Mouse (Mus musculus): Measurements from ENCODE around the gene B3gnt8. TPM values are rescaled to one million over a fixed set of nuclear protein-coding genes. Genes with fewer than 3 reads are reported as not detected.
"Not testable (repeated sequence)": the region's sequence is repeated elsewhere in the genome, so short reads cannot be mapped to it uniquely, and the experiment has no call there.

The B3gnt8 gene
- total RNA-seq (2021): 3.6 and 6.2 TPM in 2 replicates
- long read RNA-seq, experiment 1, partial matches to known transcripts: 0 of 3 reads
- long read RNA-seq, experiment 1, other reads (novel, unspliced or antisense): 0 of 3 reads
- long read RNA-seq, experiment 2, partial matches to known transcripts: 0 of 4 reads
- long read RNA-seq, experiment 2, other reads (novel, unspliced or antisense): 2 of 4 reads

GRCm38 (mm10) chr7:25626509-25627430 is at the start of gene B3gnt8:
Gene B3gnt8, plus strand, starts transcription at chr7:25626654.
- DNase-seq: peak; percentile 63

GRCm38 (mm10) chr7:25576793-25577437 is 49.5 kb upstream of the B3gnt8 start:
- DNase-seq: not testable (repeated sequence)

GRCm38 (mm10) chr7:25579441-25579840 is 47.0 kb upstream of the B3gnt8 start:
- DNase-seq: no peak

- no peak for DNase-seq
These were observed 44.1 kb upstream of the B3gnt8 start for GRCm38 (mm10) chr7:25582301-25582810.

- no peak for DNase-seq
These were observed 41.8 kb upstream of the B3gnt8 start for GRCm38 (mm10) chr7:25584651-25585050.

GRCm38 (mm10) chr7:25585351-25586204 is 40.9 kb upstream of the B3gnt8 start:
- no peak for DNase-seq

GRCm38 (mm10) chr7:25591226-25591625 is 35.2 kb upstream of the B3gnt8 start:
- DNase-seq: no peak

- no peak for DNase-seq
These were observed 32.6 kb upstream of the B3gnt8 start for GRCm38 (mm10) chr7:25593859-25594258.

- DNase-seq: peak; percentile 77
These were observed 26.8 kb upstream of the B3gnt8 start for GRCm38 (mm10) chr7:25599663-25600062.

GRCm38 (mm10) chr7:25600666-25601065 is 25.8 kb upstream of the B3gnt8 start:
- DNase-seq: no peak

GRCm38 (mm10) chr7:25601346-25601745 is 25.1 kb upstream of the B3gnt8 start:
- no peak for DNase-seq

- DNase-seq: no peak
These were observed 19.8 kb upstream of the B3gnt8 start for GRCm38 (mm10) chr7:25606625-25607063.

GRCm38 (mm10) chr7:25607196-25607595 is 19.3 kb upstream of the B3gnt8 start:
- DNase-seq: no peak

- no peak for DNase-seq
These were observed 16.4 kb upstream of the B3gnt8 start for GRCm38 (mm10) chr7:25610056-25610455.

GRCm38 (mm10) chr7:25611501-25611900 is 15.0 kb upstream of the B3gnt8 start:
- DNase-seq: no peak

- DNase-seq: no peak
These were observed 12.4 kb upstream of the B3gnt8 start for GRCm38 (mm10) chr7:25614086-25614485.

GRCm38 (mm10) chr7:25614831-25615705 is 11.4 kb upstream of the B3gnt8 start:
- DNase-seq: no peak

GRCm38 (mm10) chr7:25615706-25616011 is 10.8 kb upstream of the B3gnt8 start, which contains the start of gene Erich4:
Gene Erich4, minus strand, starts transcription at chr7:25615892.
- DNase-seq: no peak

- DNase-seq: no peak
These were observed 8.9 kb upstream of the B3gnt8 start for GRCm38 (mm10) chr7:25617376-25618160.

Data from adrenal gland, postnatal 14 days (tissue).